Mouse (Mus musculus) forebrain, embryonic 13.5 days (tissue): ENCODE data around the gene Epha4. TPM values are rescaled to one million over a fixed set of nuclear protein-coding genes. Genes with fewer than 3 reads are reported as not detected.
A peak's percentile ranks its signal among the peaks of the same experiment; 100 is the strongest.

Experiments used
- ATAC-seq: fragments of 200-750 bp; cut with Nextera tagmentation; 2 replicates; pipeline ENCODE4 v1.8.0; 2017
- H3K27ac ChIP-seq: fragments of 300-500 bp; sonication (generic); 2 replicates; pipeline ENCODE4 v1.5.1; 2015; ENCODE audit warnings: inconsistent platforms, mild to moderate bottlenecking, moderate library complexity
- H3K27me3 ChIP-seq: fragments of 300-500 bp; sonication (generic); 2 replicates; pipeline ENCODE4 v1.6.1; 2015; ENCODE audit warnings: mild to moderate bottlenecking, inconsistent platforms
- H3K36me3 ChIP-seq: fragments of 300-500 bp; sonication (generic); 2 replicates; pipeline ENCODE4 v1.6.1; 2015; ENCODE audit warnings: mild to moderate bottlenecking, inconsistent platforms; ENCODE audit not compliant: poor library complexity, severe bottlenecking
- H3K4me1 ChIP-seq: fragments of 300-500 bp; sonication (generic); 2 replicates; pipeline ENCODE4 v1.6.1; 2015; ENCODE audit warnings: inconsistent platforms
- H3K4me2 ChIP-seq: fragments of 300-500 bp; sonication (generic); 2 replicates; pipeline ENCODE4 v1.6.1; 2015; ENCODE audit warnings: inconsistent platforms, mild to moderate bottlenecking, moderate library complexity
- H3K4me3 ChIP-seq: fragments of 300-500 bp; sonication (generic); 2 replicates; pipeline ENCODE4 v1.5.1; 2015; ENCODE audit warnings: mild to moderate bottlenecking, inconsistent platforms
- H3K9ac ChIP-seq: fragments of 300-500 bp; sonication (generic); 2 replicates; pipeline ENCODE4 v1.6.1; 2015; ENCODE audit warnings: mild to moderate bottlenecking, inconsistent platforms
- H3K9me3 ChIP-seq: fragments of 300-500 bp; sonication (generic); replicated peaks from 2 replicates; pipeline ENCODE4 v1.6.1; 2016; ENCODE audit warnings: inconsistent platforms
- WGBS: fragments of 180-500 bp; shearing (Covaris S2); methylation state at CpG from one replicate; pipeline ENCODE4 v1.1.7; 2015; 5-methylcytosine and 5-hydroxymethylcytosine counted together
- polyA plus RNA-seq: library from polyadenylated mRNA; unstranded; fragments of >200 nt; fragmentation: Nextera tagmentation; extraction: Ambion mirVana; gene quantifications from 2 replicates; pipeline ENCODE4 v1.2.1, GENCODE M21; 2015

The Epha4 gene
- polyA plus RNA-seq, 1 experiment from 2014 or later: 83.6 TPM

DNA sequence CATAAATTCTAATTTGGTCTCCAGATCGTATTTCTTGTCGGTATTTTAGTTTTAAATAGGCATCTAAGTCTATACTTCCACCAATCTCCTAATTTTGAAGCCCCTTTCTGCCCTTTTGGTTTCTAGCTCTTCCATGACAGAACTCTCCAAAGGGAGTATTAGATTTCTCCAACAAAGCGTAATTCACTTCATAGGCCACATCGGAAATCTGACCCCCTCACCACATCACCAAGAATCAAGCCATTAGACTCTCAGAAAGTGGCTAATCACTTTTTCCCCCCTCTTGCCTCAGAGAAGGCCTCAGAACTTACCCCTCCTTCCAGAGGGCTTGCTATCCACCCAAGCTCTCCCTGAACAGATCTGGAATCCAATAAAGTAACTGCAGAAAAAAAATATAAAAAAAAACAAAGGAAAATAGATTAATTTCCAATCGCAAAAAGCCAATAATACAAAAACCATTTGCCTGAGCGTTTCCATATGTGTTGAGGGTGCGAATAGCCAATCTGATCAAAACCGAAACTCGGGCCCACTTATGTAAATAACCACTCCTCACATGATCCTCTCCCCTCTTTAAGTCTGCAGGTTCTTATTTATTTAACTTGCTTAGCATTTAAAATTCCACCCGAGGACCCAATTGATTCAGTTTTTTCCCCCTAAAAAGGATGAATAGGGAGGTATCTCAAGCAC is 3.4 kb downstream of the Epha4 start:
- ATAC-seq: no peak
- no peaks in the 10 kb centered on the region for H3K27me3 ChIP-seq
- 16% methylated on average over 10 of the region's 10 CpGs for WGBS
- H3K36me3 ChIP-seq: peaks cover 20% of the 10 kb centered on the region
- H3K4me2 ChIP-seq: peak overlapping the region; percentile 95
- H3K4me3 ChIP-seq: peak overlapping the region; percentile 87
- H3K27ac ChIP-seq: peak overlapping the region; percentile 95
- no peaks in the 10 kb centered on the region for H3K9me3 ChIP-seq
- peak overlapping the region; percentile 90 for H3K9ac ChIP-seq
- H3K4me1 ChIP-seq: peaks cover 62% of the 10 kb centered on the region

DNA sequence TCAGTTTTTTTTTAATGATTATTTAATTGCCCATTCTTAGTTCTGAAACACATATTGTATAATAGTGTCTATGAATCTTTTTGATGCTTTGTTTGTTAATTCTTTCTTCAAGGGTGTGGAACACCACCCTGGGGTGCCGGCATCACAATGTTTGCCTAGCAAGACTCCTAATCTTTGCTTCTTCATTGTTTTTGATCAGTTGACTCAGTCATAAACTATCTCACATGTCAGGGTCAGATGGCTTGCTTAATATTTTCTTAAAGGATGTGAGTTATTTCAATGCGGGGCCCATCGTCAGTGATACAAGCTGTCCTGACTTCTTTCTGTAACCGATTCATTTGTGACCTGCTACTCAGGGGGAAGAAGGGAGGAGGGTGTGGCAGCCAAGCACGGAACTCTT is 4.3 kb downstream of the Epha4 start:
- H3K36me3 ChIP-seq: peaks cover 24% of the 10 kb centered on the region
- H3K27ac ChIP-seq: peak overlapping the region; percentile 22; the same call in 1 of the 2 replicates
- WGBS: 24% methylated on average over 5 of the region's 5 CpGs
- no peak for ATAC-seq
- H3K4me3 ChIP-seq: peak overlapping the region; percentile 87
- H3K9me3 ChIP-seq: no peaks in the 10 kb centered on the region
- peak overlapping the region; percentile 90 for H3K9ac ChIP-seq
- no peaks in the 10 kb centered on the region for H3K27me3 ChIP-seq
- H3K4me2 ChIP-seq: peak overlapping the region; percentile 95
- H3K4me1 ChIP-seq: peaks cover 66% of the 10 kb centered on the region

DNA sequence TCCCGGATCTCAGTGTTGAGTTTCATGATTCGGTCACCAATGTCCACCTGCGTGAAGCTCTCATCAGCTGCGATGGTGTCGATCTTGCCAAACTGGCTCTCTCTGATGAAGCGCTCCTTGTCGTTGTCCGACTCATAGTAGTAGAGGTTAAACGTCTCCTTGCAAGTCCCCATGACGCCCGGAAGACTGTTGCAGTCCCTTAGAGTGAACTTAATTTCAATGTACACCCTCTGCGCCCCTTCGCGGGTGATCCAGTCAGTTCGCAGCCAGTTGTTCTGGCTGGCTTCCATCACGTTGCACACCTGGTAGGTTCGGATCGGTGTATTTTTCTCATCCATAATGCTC is 8.1 kb downstream of the Epha4 start:
- Histone ChIP-seq H3K9me3 (no peaks in the 10 kb centered on the region), H3K27ac (peak overlapping the region; percentile 68), H3K4me3 (peak overlapping the region; percentile 33), H3K27me3 (no peaks in the 10 kb centered on the region), H3K9ac (peak overlapping the region; percentile 55; the same call in 1 of the 2 replicates), H3K4me2 (peak overlapping the region; percentile 95), H3K4me1 (peaks cover 100% of the 10 kb centered on the region), H3K36me3 (peaks cover 24% of the 10 kb centered on the region)
- WGBS: 63% methylated on average over 18 of the region's 18 CpGs
- ATAC-seq: no peak

DNA sequence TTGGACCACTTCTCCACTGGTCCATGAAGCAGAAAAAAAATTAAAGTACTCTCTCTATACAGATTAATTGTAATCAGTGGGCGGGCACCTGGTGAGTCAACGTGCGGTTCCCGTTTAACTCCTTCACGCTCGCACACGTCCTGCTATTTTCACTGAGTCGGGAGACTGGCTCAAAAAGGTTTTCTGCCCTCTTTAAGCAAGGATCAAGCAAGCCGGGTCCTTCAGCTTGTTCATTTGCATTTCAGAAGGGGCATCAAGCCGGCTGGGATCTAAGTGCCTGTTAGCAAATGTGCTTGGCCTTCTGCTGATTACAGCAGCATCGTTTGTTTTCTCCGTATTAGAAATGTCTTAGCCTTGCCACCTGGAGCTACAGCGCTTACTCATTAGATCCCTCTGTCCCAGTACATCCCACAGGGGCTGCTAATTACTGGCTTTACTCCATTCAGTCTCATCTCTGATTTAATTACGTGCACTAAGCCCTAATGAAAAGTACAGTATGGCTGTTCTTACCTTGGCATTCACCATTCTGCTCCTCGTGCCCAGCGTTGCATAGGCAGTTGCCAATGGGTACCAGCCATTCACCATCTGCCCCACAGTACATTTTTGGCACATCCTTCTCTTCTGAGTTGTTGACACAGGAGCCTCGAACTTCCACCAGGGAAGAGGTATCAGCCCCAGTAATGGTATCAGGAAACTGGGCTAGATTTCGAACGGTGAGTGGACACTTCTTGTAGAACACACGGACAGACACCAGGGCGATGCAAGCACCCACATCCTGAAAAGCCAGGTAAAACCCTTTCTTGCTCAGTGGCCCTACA is 8.6 kb downstream of the Epha4 start:
- peak overlapping the region; percentile 33 for H3K4me3 ChIP-seq
- peak overlapping the region; percentile 95 for H3K4me2 ChIP-seq
- no peaks in the 10 kb centered on the region for H3K9me3 ChIP-seq
- H3K36me3 ChIP-seq: peaks cover 24% of the 10 kb centered on the region
- WGBS: 15% methylated on average over 21 of the region's 21 CpGs
- peak; percentile 91 for ATAC-seq
- H3K4me1 ChIP-seq: peaks cover 100% of the 10 kb centered on the region
- peak overlapping the region; percentile 55 for H3K9ac ChIP-seq
- no peaks in the 10 kb centered on the region for H3K27me3 ChIP-seq
- H3K27ac ChIP-seq: peak overlapping the region; percentile 68

DNA sequence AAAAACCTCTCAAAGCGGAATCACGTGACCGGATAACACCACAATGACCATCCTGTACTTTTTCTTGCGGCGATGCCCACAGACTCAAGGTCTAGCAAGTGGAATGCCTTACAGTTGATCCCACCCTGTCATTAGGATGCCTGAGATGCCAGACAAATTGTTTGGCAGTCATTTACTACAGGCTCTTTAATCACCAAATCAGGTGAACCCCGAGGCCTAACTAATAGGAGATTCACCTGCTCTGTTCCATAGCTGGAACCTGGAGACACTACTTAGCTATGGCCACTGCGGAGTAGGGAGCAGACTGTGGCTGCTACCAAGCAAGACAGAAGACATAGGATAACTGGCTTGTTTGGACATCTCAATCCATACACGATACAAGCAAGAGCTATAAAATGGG is 9.6 kb downstream of the Epha4 start:
- no peak for ATAC-seq
- Histone ChIP-seq H3K27me3 (no peaks in the 10 kb centered on the region), H3K36me3 (peaks cover 24% of the 10 kb centered on the region), H3K4me2 (peak overlapping the region; percentile 95), H3K27ac (peak overlapping the region; percentile 68), H3K9ac (peak overlapping the region; percentile 55), H3K4me3 (peak overlapping the region; percentile 33), H3K4me1 (peaks cover 100% of the 10 kb centered on the region), H3K9me3 (no peaks in the 10 kb centered on the region)
- WGBS: 52% methylated on average over 8 of the region's 8 CpGs

DNA sequence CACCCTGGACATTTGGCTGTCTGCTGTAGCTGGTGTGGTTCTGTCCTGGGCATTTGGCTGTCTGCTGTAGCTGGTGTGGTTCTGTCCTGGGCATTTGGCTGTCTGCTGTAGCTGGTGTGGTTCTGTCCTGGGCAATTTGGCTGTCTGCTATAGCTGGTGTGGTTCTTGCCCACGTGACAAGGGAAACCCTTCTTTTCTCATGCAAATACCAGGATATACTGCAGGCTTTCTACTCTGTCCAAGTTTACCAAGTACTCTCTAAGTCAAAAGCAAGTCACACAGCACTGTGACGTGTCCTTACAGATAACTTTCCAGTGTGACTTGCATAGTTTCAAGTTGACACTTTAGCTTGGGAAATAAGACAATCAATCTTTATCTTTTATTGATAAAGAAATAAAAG is 10.1 kb downstream of the Epha4 start:
- WGBS: 19% methylated on average over 2 of the region's 2 CpGs
- ATAC-seq: no peak
- H3K9me3 ChIP-seq: no peaks in the 10 kb centered on the region
- peak overlapping the region; percentile 33 for H3K4me3 ChIP-seq
- H3K9ac ChIP-seq: peak overlapping the region; percentile 39
- H3K36me3 ChIP-seq: peaks cover 24% of the 10 kb centered on the region
- H3K27ac ChIP-seq: 0 out of 2 replicates have a peak overlapping the region, but pooled peaks have one; percentile 68
- peaks cover 100% of the 10 kb centered on the region for H3K4me1 ChIP-seq
- peak overlapping the region; percentile 95 for H3K4me2 ChIP-seq
- no peaks in the 10 kb centered on the region for H3K27me3 ChIP-seq

DNA sequence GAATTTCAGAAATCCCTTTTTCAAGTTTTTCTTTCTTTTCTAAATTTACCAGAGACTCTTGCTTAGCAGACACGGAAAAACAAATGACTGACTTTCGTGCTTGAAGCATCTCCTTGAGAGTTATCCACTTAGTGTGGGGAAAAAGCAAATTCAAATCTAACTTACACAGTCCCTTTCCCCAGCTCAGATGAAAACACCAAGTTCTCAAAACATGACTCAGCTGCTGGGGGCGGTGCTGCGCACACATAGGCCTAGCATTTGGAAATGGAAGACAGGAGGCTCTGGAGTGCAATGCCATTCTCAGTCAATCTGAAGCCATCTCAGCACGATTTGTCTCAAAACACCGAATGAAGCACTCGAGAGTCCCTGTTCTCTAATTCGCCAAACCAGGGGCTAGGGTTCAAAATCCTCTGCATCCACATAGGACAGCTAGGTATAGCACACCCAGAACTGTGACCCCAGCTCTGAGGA is 11.1 kb downstream of the Epha4 start:
- Histone ChIP-seq H3K4me1 (peaks cover 99% of the 10 kb centered on the region), H3K36me3 (peaks cover 28% of the 10 kb centered on the region), H3K4me3 (peak overlapping the region; percentile 33), H3K9ac (peak overlapping the region; percentile 39), H3K27me3 (no peaks in the 10 kb centered on the region), H3K4me2 (peak overlapping the region; percentile 95), H3K27ac (no peak overlapping the region), H3K9me3 (no peaks in the 10 kb centered on the region)
- ATAC-seq: no peak
- WGBS: 48% methylated on average over 8 of the region's 8 CpGs

DNA sequence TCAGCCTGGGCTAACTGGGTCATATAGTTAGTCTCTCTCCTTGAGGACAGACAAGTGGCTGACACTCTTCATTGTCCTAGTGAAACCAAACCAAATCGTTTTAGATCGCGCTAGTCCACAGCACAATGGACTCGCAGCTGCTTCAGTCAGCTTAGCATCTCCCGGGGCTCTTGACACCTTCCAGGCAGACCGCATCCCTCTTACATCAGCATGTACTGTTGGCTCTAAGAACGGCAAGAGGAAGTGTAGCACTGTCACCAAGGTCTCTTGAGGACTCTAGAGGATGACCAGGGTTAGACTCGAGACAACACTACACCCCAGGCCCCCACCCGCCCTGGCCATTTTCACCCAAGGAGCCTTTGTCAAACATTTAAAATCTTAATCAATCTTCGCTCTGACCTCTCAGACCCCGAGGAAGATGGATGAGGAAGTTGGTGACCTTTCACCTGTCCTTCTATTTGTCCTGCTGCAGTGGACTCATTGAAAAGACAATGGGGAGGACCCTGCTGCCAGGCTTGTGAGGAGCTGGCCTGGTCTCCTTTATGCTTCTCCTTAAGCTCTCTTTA is 12.3 kb downstream of the Epha4 start:
- Histone ChIP-seq H3K9me3 (no peaks in the 10 kb centered on the region), H3K4me1 (peaks cover 99% of the 10 kb centered on the region), H3K27ac (peak overlapping the region; percentile 55; the same call in 1 of the 2 replicates), H3K4me3 (peak overlapping the region; percentile 33), H3K27me3 (no peaks in the 10 kb centered on the region), H3K9ac (peak overlapping the region; percentile 54; the same call in 1 of the 2 replicates), H3K36me3 (peaks cover 28% of the 10 kb centered on the region), H3K4me2 (peak overlapping the region; percentile 95)
- WGBS: 5% methylated on average over 11 of the region's 11 CpGs
- no peak for ATAC-seq

DNA sequence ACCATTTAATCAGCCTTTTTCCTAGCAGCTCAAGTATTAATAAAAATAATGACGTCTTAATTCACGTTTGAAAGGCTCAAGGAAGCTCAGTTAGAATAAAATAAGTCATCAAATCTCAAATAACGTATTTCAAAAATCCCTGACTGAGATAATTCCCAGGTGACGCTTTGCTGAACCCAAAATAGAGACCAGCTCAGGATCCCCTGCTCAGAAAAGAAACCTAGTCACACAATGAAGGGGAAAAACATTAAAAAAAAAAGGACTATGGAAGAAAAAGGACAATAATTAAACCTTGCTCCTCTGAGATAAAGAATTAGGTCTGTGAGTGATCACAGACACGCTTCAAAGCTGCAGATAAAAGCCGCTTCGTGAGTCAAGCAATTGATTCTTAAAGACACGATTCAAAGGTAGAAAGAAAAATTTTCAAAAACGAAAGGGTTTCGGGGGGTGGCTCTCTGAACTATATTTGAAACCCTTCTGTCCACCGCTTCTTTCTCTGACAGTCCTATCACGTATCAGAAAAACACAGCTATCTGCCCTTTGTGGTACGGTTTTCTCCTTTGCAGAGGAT is 13.4 kb downstream of the Epha4 start:
- Histone ChIP-seq H3K9me3 (no peaks in the 10 kb centered on the region), H3K9ac (peak overlapping the region; percentile 10; the same call in 1 of the 2 replicates), H3K36me3 (peaks cover 18% of the 10 kb centered on the region), H3K4me1 (peaks cover 99% of the 10 kb centered on the region), H3K4me2 (peak overlapping the region; percentile 95), H3K27me3 (no peaks in the 10 kb centered on the region), H3K4me3 (peak overlapping the region; percentile 17; the same call in 1 of the 2 replicates), H3K27ac (no peak overlapping the region; the same call in 1 of the 2 replicates)
- 38% methylated on average over 13 of the region's 13 CpGs for WGBS
- no peak for ATAC-seq

DNA sequence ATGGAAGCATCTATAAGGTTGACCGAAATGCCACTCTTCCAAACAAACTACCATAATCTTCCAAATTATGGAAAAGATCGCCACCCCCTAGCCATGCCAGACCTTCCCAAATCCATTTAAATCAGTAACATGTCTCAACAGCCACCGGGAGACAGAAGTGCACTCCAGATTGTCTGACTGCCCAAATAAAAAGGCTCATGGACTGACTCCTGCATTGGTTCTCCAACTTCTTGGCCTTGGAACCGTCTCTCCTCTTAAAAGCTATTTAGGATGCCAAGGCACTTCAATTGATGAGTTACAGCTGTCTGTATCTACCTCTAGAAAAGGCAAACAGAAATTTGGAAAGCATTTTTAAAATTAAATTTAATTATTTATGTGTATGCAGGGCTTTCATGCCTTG is 17.4 kb downstream of the Epha4 start:
- ATAC-seq: no peak
- Histone ChIP-seq H3K4me1 (peaks cover 96% of the 10 kb centered on the region), H3K27me3 (no peaks in the 10 kb centered on the region), H3K27ac (peak overlapping the region; percentile 75), H3K4me3 (no peak overlapping the region), H3K4me2 (peak overlapping the region; percentile 44), H3K36me3 (peaks cover 15% of the 10 kb centered on the region), H3K9me3 (no peaks in the 10 kb centered on the region), H3K9ac (no peak overlapping the region)
- 30% methylated on average over 4 of the region's 4 CpGs for WGBS

DNA sequence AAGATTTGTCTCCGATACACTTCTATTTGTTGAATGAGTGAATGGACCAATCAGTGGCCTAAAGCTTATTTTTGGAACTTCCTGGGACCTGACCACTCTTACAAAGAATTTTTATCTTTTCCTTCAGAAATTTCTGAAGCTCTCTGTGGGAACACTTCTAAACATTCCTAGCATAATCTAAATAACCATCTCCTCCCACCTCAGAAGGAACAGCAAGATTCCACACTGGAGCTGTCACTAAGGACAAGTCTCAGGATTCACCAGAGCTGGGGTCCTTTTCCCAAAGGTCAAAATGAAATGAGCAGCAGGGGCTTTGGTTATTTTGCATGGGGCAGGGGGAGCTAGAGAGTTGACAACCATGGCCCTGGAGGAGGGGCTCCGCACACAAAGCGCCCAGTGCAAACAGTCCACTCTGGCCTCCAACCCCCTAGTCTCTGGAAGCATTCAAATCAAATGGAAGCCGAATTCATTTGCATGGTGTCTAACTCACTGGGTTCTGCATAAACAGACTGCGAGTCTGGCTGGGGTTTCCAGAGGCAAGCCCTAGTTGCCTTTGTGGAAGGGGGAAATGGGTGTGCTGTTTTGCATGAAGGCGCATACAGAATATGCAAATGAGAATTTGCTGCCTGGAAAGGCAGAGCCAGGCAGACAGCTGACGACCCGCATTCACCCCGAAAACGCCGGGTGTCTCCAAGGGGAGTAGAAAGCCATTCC is 18.3 kb downstream of the Epha4 start:
- Histone ChIP-seq H3K4me1 (peaks cover 92% of the 10 kb centered on the region), H3K9ac (no peak overlapping the region), H3K36me3 (peaks cover 15% of the 10 kb centered on the region), H3K9me3 (no peaks in the 10 kb centered on the region), H3K27ac (peak overlapping the region; percentile 75), H3K27me3 (no peaks in the 10 kb centered on the region), H3K4me3 (peak overlapping the region; percentile 3; the same call in 1 of the 2 replicates), H3K4me2 (peak overlapping the region; percentile 44)
- peak; percentile 93 for ATAC-seq
- WGBS: 3% methylated on average over 11 of the region's 11 CpGs
